Mouse (Mus musculus) thymus, adult 2 months (tissue): ENCODE measurements around the gene Pank4.

Experiments
- CTCF ChIP-seq: fragments of 200-500 bp; IDR thresholded peaks from 2 replicates; pipeline ENCODE4 v1.5.1; 2012; ENCODE audit warnings: mild to moderate bottlenecking, control low read depth, low read length, moderate library complexity, borderline replicate concordance; ENCODE audit not compliant: control insufficient read depth, poor library complexity, insufficient read depth; ENCODE audit errors: extremely low read depth
- POLR2A ChIP-seq: fragments of 200-500 bp; IDR thresholded peaks from 2 replicates; pipeline ENCODE4 v1.6.1; 2012; ENCODE audit warnings: mild to moderate bottlenecking, low read length, control low read depth, moderate library complexity; ENCODE audit not compliant: control insufficient read depth, poor library complexity, insufficient read depth; ENCODE audit errors: extremely low read depth

GRCm38 (mm10) chr4:154958621-154959020, 5.3 kb upstream of the Pank4 start:
- no peak for TF ChIP-seq CTCF
- no peak for TF ChIP-seq POLR2A
